Mouse (Mus musculus) embryonic facial prominence, embryonic 10.5 days (tissue): ENCODE data around the gene Sox15. TPM values are rescaled to one million over a fixed set of nuclear protein-coding genes. Genes with fewer than 3 reads are reported as not detected.
A peak's percentile ranks its signal among the peaks of the same experiment; 100 is the strongest.
"Not testable (repeated sequence)": the region's sequence is repeated elsewhere in the genome, so short reads cannot be mapped to it uniquely, and the experiment has no call there.

Source experiments
- DNase-seq: peaks from one replicate; pipeline ENCODE4 v3.0.0-alpha.2; 2017; ENCODE audit warnings: low spot score
- H3K27ac ChIP-seq: fragments of 300-500 bp; sonication (generic); replicated peaks from 2 replicates; pipeline ENCODE4 v1.5.1; 2016; ENCODE audit warnings: mild to moderate bottlenecking
- H3K27me3 ChIP-seq: fragments of 300-500 bp; sonication (generic); replicated peaks from 2 replicates; pipeline ENCODE4 v1.6.1; 2016; ENCODE audit warnings: low read depth, mild to moderate bottlenecking; ENCODE audit not compliant: poor library complexity, severe bottlenecking
- H3K36me3 ChIP-seq: fragments of 300-500 bp; sonication (generic); replicated peaks from 2 replicates; pipeline ENCODE4 v1.6.1; 2016; ENCODE audit warnings: mild to moderate bottlenecking, moderate library complexity
- H3K4me1 ChIP-seq: fragments of 300-500 bp; sonication (generic); 2 replicates; pipeline ENCODE4 v1.6.1; 2016
- H3K4me3 ChIP-seq: fragments of 300-500 bp; sonication (generic); 2 replicates; pipeline ENCODE4 v1.5.1; 2016; ENCODE audit warnings: mild to moderate bottlenecking, moderate library complexity
- H3K9me3 ChIP-seq: fragments of 300-500 bp; sonication (generic); 2 replicates; pipeline ENCODE4 v1.6.1; 2016; ENCODE audit warnings: mild to moderate bottlenecking
- WGBS: fragments of 180-500 bp; shearing (Covaris S2); methylation state at CpG from one replicate; pipeline ENCODE4 v1.1.7; 2016; 5-methylcytosine and 5-hydroxymethylcytosine counted together
- polyA plus RNA-seq: library from polyadenylated mRNA; unstranded; fragments of >200 nt; fragmentation: Nextera tagmentation; extraction: Ambion mirVana; gene quantifications from 2 replicates; pipeline ENCODE4 v1.2.1, GENCODE M21; 2016

Sox15 gene
- 0.17 TPM in 1 of 2 replicates, not detected in the other for polyA plus RNA-seq

- no peaks in the 10 kb centered on the region for H3K9me3 ChIP-seq
- DNase-seq: peak; percentile 83
- WGBS: 22% methylated on average over 34 of the region's 34 CpGs
- H3K36me3 ChIP-seq: peaks cover 94% of the 10 kb centered on the region
- H3K27ac ChIP-seq: peak within 1 kb of the TSS; percentile 71
- H3K27me3 ChIP-seq: no peaks in the 10 kb centered on the region
- H3K4me3 ChIP-seq: peak within 1 kb of the TSS; percentile 32
- peaks cover 39% of the 10 kb centered on the region for H3K4me1 ChIP-seq
Observed at GRCm38 (mm10) chr11:69655264-69656064, at the start of gene Sox15. TSS of gene Sox15 (plus strand) at chr11:69655314.

GRCm38 (mm10) chr11:69605726-69606490 lies 49.2 kb upstream of the Sox15 start, which contains the start of gene Atp1b2:
TSS of gene Atp1b2 (minus strand) at chr11:69605942.
- H3K4me3 ChIP-seq: peak within 1 kb of the TSS; percentile 74
- H3K27ac ChIP-seq: peak within 1 kb of the TSS; percentile 77
- 4% methylated on average over 32 of the region's 32 CpGs for WGBS

GRCm38 (mm10) chr11:69606491-69606795 lies 48.7 kb upstream of the Sox15 start:
- Histone ChIP-seq H3K36me3 (no peaks in the 10 kb centered on the region), H3K4me3 (peak overlapping the region; percentile 74), H3K27ac (peak overlapping the region; percentile 48; the same call in 1 of the 2 replicates), H3K4me1 (peaks cover 37% of the 10 kb centered on the region), H3K27me3 (peaks cover 40% of the 10 kb centered on the region), H3K9me3 (no peaks in the 10 kb centered on the region)
- no peak for DNase-seq
- WGBS: 67% methylated on average over 2 of the region's 2 CpGs

More at GRCm38 (mm10) chr11:69605726-69606490, 49.2 kb upstream of the Sox15 start, which contains the start of gene Atp1b2:
- peaks cover 40% of the 10 kb centered on the region for H3K4me1 ChIP-seq
- peak; percentile 82 for DNase-seq
- H3K27me3 ChIP-seq: peaks cover 40% of the 10 kb centered on the region
- H3K9me3 ChIP-seq: no peaks in the 10 kb centered on the region
- H3K36me3 ChIP-seq: no peaks in the 10 kb centered on the region

- Histone ChIP-seq H3K27me3 (peaks cover 40% of the 10 kb centered on the region), H3K4me3 (peak overlapping the region; percentile 74; the same call in 1 of the 2 replicates), H3K27ac (no peak overlapping the region), H3K4me1 (peaks cover 37% of the 10 kb centered on the region), H3K36me3 (no peaks in the 10 kb centered on the region), H3K9me3 (no peaks in the 10 kb centered on the region)
- WGBS: 90% methylated on average over 2 of the region's 2 CpGs
- no peak for DNase-seq
Observed at GRCm38 (mm10) chr11:69606832-69607231, 48.3 kb upstream of the Sox15 start.

- Histone ChIP-seq H3K4me1 (peaks cover 38% of the 10 kb centered on the region), H3K4me3 (no peak overlapping the region), H3K27ac (no peak overlapping the region), H3K27me3 (peaks cover 35% of the 10 kb centered on the region), H3K36me3 (no peaks in the 10 kb centered on the region), H3K9me3 (no peaks in the 10 kb centered on the region)
- no peak for DNase-seq
- WGBS: 85% methylated on average over 3 of the region's 3 CpGs
Observed at GRCm38 (mm10) chr11:69608525-69608924, 46.6 kb upstream of the Sox15 start.

- 63% methylated on average over 7 of the region's 7 CpGs for WGBS
- H3K27me3 ChIP-seq: peaks cover 26% of the 10 kb centered on the region
- H3K36me3 ChIP-seq: no peaks in the 10 kb centered on the region
- peaks cover 34% of the 10 kb centered on the region for H3K4me1 ChIP-seq
- no peak overlapping the region for H3K27ac ChIP-seq
- DNase-seq: no peak
- H3K4me3 ChIP-seq: no peak overlapping the region
- H3K9me3 ChIP-seq: no peaks in the 10 kb centered on the region
Observed at GRCm38 (mm10) chr11:69609416-69609815, 45.7 kb upstream of the Sox15 start.

GRCm38 (mm10) chr11:69610899-69611298 lies 44.2 kb upstream of the Sox15 start:
- Histone ChIP-seq H3K36me3 (no peaks in the 10 kb centered on the region), H3K9me3 (no peaks in the 10 kb centered on the region), H3K27ac (no peak overlapping the region), H3K4me1 (peaks cover 19% of the 10 kb centered on the region), H3K27me3 (peaks cover 25% of the 10 kb centered on the region), H3K4me3 (no peak overlapping the region)
- 68% methylated on average over 4 of the region's 4 CpGs for WGBS
- DNase-seq: no peak

- peaks cover 35% of the 10 kb centered on the region for H3K27me3 ChIP-seq
- H3K27ac ChIP-seq: peak overlapping the region; percentile 61
- H3K36me3 ChIP-seq: no peaks in the 10 kb centered on the region
- no peaks in the 10 kb centered on the region for H3K9me3 ChIP-seq
- WGBS: 7% methylated on average over 19 of the region's 19 CpGs
- H3K4me3 ChIP-seq: peak overlapping the region; percentile 34
- peaks cover 17% of the 10 kb centered on the region for H3K4me1 ChIP-seq
- DNase-seq: peak; percentile 89
Observed at GRCm38 (mm10) chr11:69613553-69614256, 41.4 kb upstream of the Sox15 start.

- not testable (repeated sequence) for H3K27ac ChIP-seq
- WGBS: 52% methylated on average over 11 of the region's 11 CpGs
- peak overlapping the region; percentile 34; the same call in 1 of the 2 replicates for H3K4me3 ChIP-seq
Observed at GRCm38 (mm10) chr11:69614257-69614588, 40.9 kb upstream of the Sox15 start.

GRCm38 (mm10) chr11:69616781-69617180 lies 38.3 kb upstream of the Sox15 start:
- Histone ChIP-seq H3K27me3 (peaks cover 35% of the 10 kb centered on the region), H3K4me1 (peaks cover 17% of the 10 kb centered on the region), H3K4me3 (0 out of 2 replicates have a peak overlapping the region, but pooled peaks have one; percentile 2), H3K9me3 (no peaks in the 10 kb centered on the region), H3K36me3 (no peaks in the 10 kb centered on the region), H3K27ac (no peak overlapping the region)
- DNase-seq: no peak
- WGBS: 55% methylated on average over 10 of the region's 10 CpGs

More at GRCm38 (mm10) chr11:69614257-69614588, 40.9 kb upstream of the Sox15 start:
- Histone ChIP-seq H3K27me3 (peaks cover 35% of the 10 kb centered on the region), H3K4me1 (peaks cover 17% of the 10 kb centered on the region)
- H3K9me3 ChIP-seq, H3K36me3 ChIP-seq, DNase-seq: not testable (repeated sequence)

- Histone ChIP-seq H3K4me3 (no peak within 1 kb of the TSS), H3K27ac (no peak within 1 kb of the TSS), H3K4me1 (peaks cover 25% of the 10 kb centered on the region), H3K27me3 (peaks cover 32% of the 10 kb centered on the region), H3K36me3 (no peaks in the 10 kb centered on the region), H3K9me3 (no peaks in the 10 kb centered on the region)
- no peak for DNase-seq
- 78% methylated on average over 5 of the region's 5 CpGs for WGBS
Observed at GRCm38 (mm10) chr11:69617805-69618204, 37.3 kb upstream of the Sox15 start, which contains the start of gene Shbg. TSS of gene Shbg (minus strand) at chr11:69617905.

- 82% methylated on average over 7 of the region's 7 CpGs for WGBS
- no peak overlapping the region for H3K4me3 ChIP-seq
- H3K4me1 ChIP-seq: peaks cover 21% of the 10 kb centered on the region
- DNase-seq: no peak
- no peaks in the 10 kb centered on the region for H3K36me3 ChIP-seq
- peaks cover 21% of the 10 kb centered on the region for H3K27me3 ChIP-seq
- H3K9me3 ChIP-seq: no peaks in the 10 kb centered on the region
- H3K27ac ChIP-seq: no peak overlapping the region
Observed at GRCm38 (mm10) chr11:69620394-69621081, 34.6 kb upstream of the Sox15 start.
